Mouse (Mus musculus) CD4-positive helper T cell, adult 2 months (primary cell): Measurements from ENCODE around the gene Nol12.

ENCODE experiments used
- DNase-seq: peaks from one replicate; pipeline ENCODE4 v3.0.0-alpha.2; 2012; ENCODE audit warnings: low read depth, missing footprints, low spot score

The Nol12 gene

GRCm38 (mm10) chr15:78916052-78916826, 18.5 kb upstream of the Nol12 start:
- no peak for DNase-seq

- DNase-seq, result no peak
Observed at GRCm38 (mm10) chr15:78918126-78918525, 16.6 kb upstream of the Nol12 start.

- no peak for DNase-seq
Observed at GRCm38 (mm10) chr15:78919914-78920313, 14.8 kb upstream of the Nol12 start.

GRCm38 (mm10) chr15:78922700-78923099, 12.0 kb upstream of the Nol12 start:
- DNase-seq, result no peak

- peak; percentile 89 for DNase-seq
Observed at GRCm38 (mm10) chr15:78923585-78923984, 11.1 kb upstream of the Nol12 start.

GRCm38 (mm10) chr15:78925129-78925528, 9.6 kb upstream of the Nol12 start:
- DNase-seq, result no peak

GRCm38 (mm10) chr15:78926021-78926919, 8.5 kb upstream of the Nol12 start, which contains the start of gene Lgals1:
Lgals1 (plus strand) TSS chr15:78926725.
- DNase-seq, result peak; percentile 84

- peak; percentile 28 for DNase-seq
Observed at GRCm38 (mm10) chr15:78927021-78927787, 7.5 kb upstream of the Nol12 start.

GRCm38 (mm10) chr15:78927788-78928457, 6.8 kb upstream of the Nol12 start:
- DNase-seq, result peak; percentile 94

GRCm38 (mm10) chr15:78928539-78928938, 6.2 kb upstream of the Nol12 start:
- peak; percentile 30 for DNase-seq

- no peak for DNase-seq
Observed at GRCm38 (mm10) chr15:78930192-78930706, 4.5 kb upstream of the Nol12 start.

GRCm38 (mm10) chr15:78930801-78931426, 3.8 kb upstream of the Nol12 start:
- no peak for DNase-seq

GRCm38 (mm10) chr15:78931577-78931976, 3.2 kb upstream of the Nol12 start:
- DNase-seq, result peak; percentile 87

- DNase-seq, result no peak
Observed at GRCm38 (mm10) chr15:78936403-78936802, 1.7 kb downstream of the Nol12 start.

- DNase-seq, result no peak
Observed at GRCm38 (mm10) chr15:78937311-78937710, 2.6 kb downstream of the Nol12 start.

- DNase-seq, result no peak
Observed at GRCm38 (mm10) chr15:78937963-78938362, 3.2 kb downstream of the Nol12 start.

- DNase-seq, result no peak
Observed at GRCm38 (mm10) chr15:78940325-78940724, 5.6 kb downstream of the Nol12 start.

GRCm38 (mm10) chr15:78942663-78943062, 7.9 kb downstream of the Nol12 start:
- peak; percentile 51 for DNase-seq

GRCm38 (mm10) chr15:78946232-78946631, 11.5 kb downstream of the Nol12 start:
- DNase-seq, result no peak

- DNase-seq, result peak; percentile 64
Observed at GRCm38 (mm10) chr15:78947657-78948056, 12.9 kb downstream of the Nol12 start, which contains the start of gene Triobp. Triobp (plus strand) TSS chr15:78947724.
